Mouse (Mus musculus) MEL (cell line): ENCODE data around the gene Hamp2.

ENCODE experiments used
- CTCF ChIP-seq, 3 experiments: IDR thresholded peaks in 2 of 3; conservative IDR thresholded peaks in 1 of 3; 2 replicates each; pipeline ENCODE4 v1.5.1; 2011 to 2012; ENCODE audit warnings: low read length in 3 of 3, low read depth in 2 of 3, mild to moderate bottlenecking in 2 of 3, improper control_type of control experiment in 1 of 3, inconsistent platforms in 1 of 3, mixed read lengths in 1 of 3, moderate library complexity in 1 of 3; ENCODE audit not compliant: control insufficient read depth in 1 of 3, insufficient read depth in 1 of 3, poor library complexity in 1 of 3, severe bottlenecking in 1 of 3
- EP300 ChIP-seq, 2 experiments: IDR thresholded peaks; 2 replicates each; pipeline ENCODE4 v1.6.1; 2011; ENCODE audit warnings: improper control_type of control experiment in 2 of 2, low read length in 2 of 2, low read depth in 1 of 2, mild to moderate bottlenecking in 1 of 2
- GATA1 ChIP-seq: IDR thresholded peaks from 2 replicates; pipeline ENCODE4 v1.6.1; 2011; ENCODE audit warnings: low read depth, low read length, improper control_type of control experiment
- NELFE ChIP-seq: IDR thresholded peaks from 2 replicates; pipeline ENCODE4 v1.6.1; 2011; ENCODE audit warnings: low read depth, low read length, improper control_type of control experiment
- POLR2A ChIP-seq, 2 experiments: IDR thresholded peaks; 2 replicates each; pipeline ENCODE4 v1.6.1; 2011 to 2012; ENCODE audit warnings: low read length in 2 of 2, mild to moderate bottlenecking in 2 of 2, control low read depth in 1 of 2, improper control_type of control experiment in 1 of 2, low read depth in 1 of 2, moderate library complexity in 1 of 2; ENCODE audit not compliant: control insufficient read depth in 1 of 2, insufficient read depth in 1 of 2, poor library complexity in 1 of 2
- SIN3A ChIP-seq: IDR thresholded peaks from 2 replicates; pipeline ENCODE4 v1.6.1; 2012; ENCODE audit warnings: low read length, improper control_type of control experiment, inconsistent platforms
- TAL1 ChIP-seq: IDR thresholded peaks from 2 replicates; pipeline ENCODE4 v1.6.1; 2012; ENCODE audit warnings: mild to moderate bottlenecking, inconsistent platforms, low read length, moderate library complexity, mixed read lengths
- ZC3H11A ChIP-seq: IDR thresholded peaks from 2 replicates; pipeline ENCODE4 v1.6.1; 2012; ENCODE audit warnings: low read depth, mild to moderate bottlenecking, inconsistent platforms, low read length, improper control_type of control experiment
- ZMIZ1 ChIP-seq: IDR thresholded peaks from 2 replicates; pipeline ENCODE4 v1.6.1; 2012; ENCODE audit warnings: low read depth, mild to moderate bottlenecking, inconsistent platforms, low read length, improper control_type of control experiment, moderate library complexity

DNA sequence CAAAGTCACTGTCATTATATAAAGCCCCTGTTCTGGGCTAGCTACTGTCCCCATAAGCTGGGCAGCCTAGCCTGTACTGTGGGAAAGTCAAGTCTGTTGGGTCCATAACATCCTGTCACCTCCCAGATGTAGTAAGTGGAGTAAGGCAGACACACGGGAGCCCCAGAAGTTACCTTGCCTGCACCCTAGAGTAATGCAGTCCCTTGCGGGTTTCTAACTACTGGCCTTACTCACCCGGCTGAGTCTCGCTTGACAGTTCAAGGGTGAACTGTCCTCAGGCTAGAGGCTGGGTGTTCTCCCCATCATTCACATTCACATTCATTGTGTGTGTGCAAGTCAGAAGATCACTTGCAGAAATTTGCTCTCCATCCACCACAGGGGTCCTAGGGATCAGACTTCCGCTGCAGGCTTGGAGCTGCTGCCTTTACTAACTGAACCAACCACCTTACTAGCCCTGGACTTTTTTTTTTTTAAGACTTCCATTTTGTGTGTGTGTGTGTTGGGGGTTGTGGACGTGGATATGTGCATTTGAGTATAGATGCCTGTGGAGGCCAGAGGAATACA lies 35.4 kb upstream of the Hamp2 start:
- TF ChIP-seq POLR2A (IDR thresholded peaks at IDR 0.05; ENCODE audit: control insufficient read depth in 1 of 2, insufficient read depth in 1 of 2, low read depth in 1 of 2, low read length in 2 of 2, poor library complexity in 1 of 2) (no peak), CTCF (IDR thresholded peaks at IDR 0.05 in 2 of 3, conservative IDR thresholded peaks at IDR 0.05 in 1 of 3; ENCODE audit: control insufficient read depth in 1 of 3, insufficient read depth in 1 of 3, low read depth in 2 of 3, low read length in 3 of 3, poor library complexity in 1 of 3, severe bottlenecking in 1 of 3) (no peak), TAL1 (no peak), NELFE (no peak), EP300 (IDR thresholded peaks at IDR 0.05; ENCODE audit: low read depth in 1 of 2, low read length in 2 of 2) (no peak), ZMIZ1 (no peak), ZC3H11A (no peak), GATA1 (no peak), SIN3A (no peak)
